Mouse (Mus musculus) olfactory bulb, adult 2 months (tissue): ENCODE results near the gene Tas1r1. TPM values are rescaled to one million over a fixed set of nuclear protein-coding genes. Genes with fewer than 3 reads are reported as not detected.

Source experiments
- H3K27ac ChIP-seq: fragments of 200-500 bp; 2 replicates; pipeline ENCODE4 v1.5.1; 2012; ENCODE audit warnings: low read depth, low read length; ENCODE audit not compliant: insufficient read depth
- H3K4me1 ChIP-seq: fragments of 200-500 bp; 2 replicates; pipeline ENCODE4 v1.6.1; 2012; ENCODE audit warnings: low read length; ENCODE audit not compliant: control insufficient read depth, insufficient read depth
- H3K4me3 ChIP-seq: fragments of 200-500 bp; 2 replicates; pipeline ENCODE4 v1.5.1; 2012; ENCODE audit warnings: mild to moderate bottlenecking, low read depth, low read length, moderate library complexity; ENCODE audit not compliant: insufficient read depth
- CTCF ChIP-seq: fragments of 200-500 bp; IDR thresholded peaks from 2 replicates; pipeline ENCODE4 v1.5.1; 2012; ENCODE audit warnings: low read depth, mild to moderate bottlenecking, low read length, moderate library complexity; ENCODE audit not compliant: insufficient read depth
- POLR2A ChIP-seq: fragments of 200-500 bp; IDR thresholded peaks from 2 replicates; pipeline ENCODE4 v1.6.1; 2012; ENCODE audit warnings: mild to moderate bottlenecking, low read depth, low read length, moderate library complexity; ENCODE audit not compliant: insufficient read depth
- WGBS: fragments of 180-500 bp; shearing (Covaris S2); methylation state at CpG from one replicate; pipeline ENCODE4 v1.1.7; 2018; 5-methylcytosine and 5-hydroxymethylcytosine counted together
- polyA plus RNA-seq: library from polyadenylated mRNA; stranded (reverse); fragments of >200 nt; gene quantifications from 2 replicates; pipeline ENCODE4 v1.2.4, GENCODE M21; 2012; ENCODE audit warnings: low replicate concordance; ENCODE audit not compliant: missing spikeins, insufficient read depth, insufficient read length

Gene Tas1r1
- polyA plus RNA-seq, 1 experiment: not detected

- H3K4me3 ChIP-seq: no peak overlapping the region
- H3K27ac ChIP-seq: no peak overlapping the region
- peaks cover under 1% of the 10 kb centered on the region; the same call in 1 of the 2 replicates for H3K4me1 ChIP-seq
- TF ChIP-seq CTCF (no peak), POLR2A (no peak)
- WGBS: 82% methylated on average over 6 of the region's 6 CpGs
Measured at GRCm38 (mm10) chr4:152019073-152019472, 19.3 kb downstream of the Tas1r1 start.

- H3K4me1 ChIP-seq: peaks cover 34% of the 10 kb centered on the region
- WGBS: 79% methylated on average over 12 of the region's 12 CpGs
- H3K27ac ChIP-seq: no peak overlapping the region
- TF ChIP-seq CTCF (no peak), POLR2A (no peak)
- H3K4me3 ChIP-seq: no peak overlapping the region
Measured at GRCm38 (mm10) chr4:152013036-152013813, 25.1 kb downstream of the Tas1r1 start.

DNA sequence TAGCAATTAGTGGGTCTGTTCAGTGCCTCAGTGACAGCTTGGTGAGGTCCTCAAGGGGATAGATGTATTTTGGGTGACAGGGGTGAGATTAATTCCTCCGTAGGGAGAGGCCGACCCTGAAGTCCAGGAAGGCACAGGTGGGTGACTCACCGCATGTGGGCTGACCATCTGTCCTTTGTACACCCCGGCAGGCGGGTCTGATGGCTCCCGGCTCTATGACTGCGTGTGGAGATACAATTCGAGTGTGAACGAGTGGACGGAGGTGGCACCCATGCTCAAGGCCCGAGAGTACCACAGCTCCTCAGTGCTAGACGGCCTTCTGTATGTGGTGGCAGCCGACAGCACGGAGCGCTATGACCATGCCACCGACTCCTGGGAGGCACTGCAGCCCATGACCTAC, 26.3 kb downstream of the Tas1r1 start:
- Histone ChIP-seq H3K4me3 (no peak overlapping the region), H3K27ac (no peak overlapping the region), H3K4me1 (peaks cover 44% of the 10 kb centered on the region)
- TF ChIP-seq POLR2A (no peak), CTCF (no peak)
- WGBS: 91% methylated on average over 16 of the region's 16 CpGs

DNA sequence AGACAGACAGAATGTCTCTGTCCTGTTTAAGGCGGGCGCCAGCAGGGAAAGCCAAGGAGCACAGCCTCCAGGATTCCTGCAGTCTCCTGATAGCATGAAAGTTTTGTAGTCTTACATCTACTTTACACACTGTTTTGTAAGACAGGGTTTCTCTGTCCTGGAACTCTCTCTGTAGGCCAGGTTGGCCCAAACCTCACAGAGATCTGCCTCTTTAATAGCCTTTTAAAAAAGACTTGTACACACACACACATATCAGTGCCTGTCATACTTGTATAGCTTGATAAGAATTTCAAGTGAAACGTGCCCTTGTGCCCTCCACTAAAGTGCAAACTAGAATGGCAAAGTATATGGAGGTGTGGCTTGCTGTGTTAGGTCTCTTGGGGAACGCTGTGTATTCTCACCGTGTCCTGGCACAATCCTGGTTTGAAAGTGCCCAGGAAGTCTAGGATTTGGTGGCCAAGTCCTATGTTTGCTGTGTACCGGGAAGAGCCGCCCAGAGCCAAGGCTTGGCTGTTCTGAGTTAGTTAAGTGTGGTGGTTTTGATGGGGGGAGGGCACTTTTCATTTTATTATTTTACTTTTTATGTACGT, 27.1 kb downstream of the Tas1r1 start:
- H3K27ac ChIP-seq: no peak overlapping the region
- 80% methylated on average over 8 of the region's 8 CpGs for WGBS
- peak overlapping the region; percentile 78 for H3K4me3 ChIP-seq
- TF ChIP-seq CTCF: no peak
- peaks cover 46% of the 10 kb centered on the region for H3K4me1 ChIP-seq

GRCm38 (mm10) chr4:152010707-152011134, 27.6 kb downstream of the Tas1r1 start:
- 17% methylated on average over 13 of the region's 13 CpGs for WGBS
- no peak for TF ChIP-seq CTCF
- no peak for TF ChIP-seq POLR2A
- no peak overlapping the region for H3K27ac ChIP-seq
- peak overlapping the region; percentile 78 for H3K4me3 ChIP-seq
- H3K4me1 ChIP-seq: peaks cover 46% of the 10 kb centered on the region

DNA sequence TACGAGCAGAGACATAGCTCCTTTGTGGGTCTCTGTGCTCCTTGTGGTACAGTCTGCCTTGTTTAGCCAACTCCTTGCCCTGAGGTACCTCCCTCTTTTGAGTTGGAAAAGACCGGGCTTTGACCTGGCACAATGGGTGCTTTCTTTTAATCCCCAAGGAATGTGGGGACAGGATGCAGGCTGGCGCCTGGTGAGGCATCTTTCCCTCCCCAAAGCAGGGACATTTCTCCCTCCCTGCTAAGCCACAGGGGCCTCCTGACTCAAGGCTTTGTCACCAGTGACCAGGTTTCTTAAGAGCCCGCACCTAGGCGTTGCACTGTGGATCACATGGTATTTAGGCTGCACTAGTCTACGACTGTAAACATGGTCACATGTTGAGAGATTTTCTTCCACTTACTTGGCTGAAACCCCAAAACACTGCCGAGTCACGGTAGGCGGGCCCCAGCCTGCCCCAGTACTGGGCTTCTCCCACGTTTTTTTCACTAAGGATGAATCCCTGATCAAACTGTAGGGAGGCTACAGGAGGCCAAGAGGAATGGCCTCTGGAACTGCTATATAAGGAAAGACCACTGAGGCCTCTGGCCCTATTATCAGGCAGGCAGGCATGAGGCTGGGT, 28.2 kb downstream of the Tas1r1 start:
- Histone ChIP-seq H3K4me1 (peaks cover 46% of the 10 kb centered on the region), H3K27ac (no peak overlapping the region), H3K4me3 (peak overlapping the region; percentile 78)
- TF ChIP-seq POLR2A (no peak), CTCF (no peak)
- 3% methylated on average over 10 of the region's 10 CpGs for WGBS

GRCm38 (mm10) chr4:152009076-152010051, 29.0 kb downstream of the Tas1r1 start:
- Histone ChIP-seq H3K27ac (peak overlapping the region; percentile 60), H3K4me3 (peak overlapping the region; percentile 78), H3K4me1 (peaks cover 46% of the 10 kb centered on the region)
- TF ChIP-seq POLR2A (no peak), CTCF (peak; percentile 28; the same call in 1 of the 2 replicates)
- WGBS: under 1% methylated on average over 115 of the region's 115 CpGs

DNA sequence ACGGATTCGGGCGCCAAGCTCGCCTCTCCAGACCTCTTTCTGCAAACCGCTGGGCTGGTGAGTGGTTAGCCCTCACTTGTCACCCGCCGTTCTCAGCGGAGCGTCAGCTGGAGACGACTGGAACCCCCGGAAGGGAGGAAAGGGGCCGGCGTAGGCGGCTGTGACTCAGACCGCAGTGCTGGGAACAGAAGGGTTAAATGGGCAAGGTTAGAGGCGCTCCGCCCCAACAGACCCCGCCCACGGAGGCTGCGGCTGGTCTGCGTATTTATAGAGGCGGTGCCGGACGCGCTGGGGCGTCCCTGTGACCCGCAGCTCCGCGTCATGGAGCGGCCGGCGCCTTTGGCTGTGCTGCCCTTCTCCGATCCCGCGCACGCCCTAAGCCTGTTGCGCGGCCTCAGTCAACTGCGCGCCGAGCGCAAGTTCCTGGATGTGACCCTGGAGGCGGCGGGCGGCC, 29.7 kb downstream of the Tas1r1 start, which contains the start of gene Klhl21:
Gene Klhl21, plus strand, starts transcription at position 182 of the 454 bp plus-strand sequence.
- TF ChIP-seq CTCF: no peak
- peak; percentile 92 for TF ChIP-seq POLR2A
- WGBS: under 1% methylated on average over 45 of the region's 45 CpGs

More for the DNA sequence above, 29.7 kb downstream of the Tas1r1 start, which contains the start of gene Klhl21:
- peaks cover 45% of the 10 kb centered on the region for H3K4me1 ChIP-seq
- H3K27ac ChIP-seq: peak within 1 kb of the TSS; percentile 73
- H3K4me3 ChIP-seq: peak within 1 kb of the TSS; percentile 78
